Mouse (Mus musculus) frontal cortex, postnatal 36 days (tissue): ENCODE measurements around the gene Fbxo48.

ENCODE experiments used
- DNase-seq, 2 experiments: peaks; one replicate each; pipeline ENCODE4 v3.0.0; 2022; ENCODE audit warnings: low spot score in 2 of 2

The Fbxo48 gene

DNA sequence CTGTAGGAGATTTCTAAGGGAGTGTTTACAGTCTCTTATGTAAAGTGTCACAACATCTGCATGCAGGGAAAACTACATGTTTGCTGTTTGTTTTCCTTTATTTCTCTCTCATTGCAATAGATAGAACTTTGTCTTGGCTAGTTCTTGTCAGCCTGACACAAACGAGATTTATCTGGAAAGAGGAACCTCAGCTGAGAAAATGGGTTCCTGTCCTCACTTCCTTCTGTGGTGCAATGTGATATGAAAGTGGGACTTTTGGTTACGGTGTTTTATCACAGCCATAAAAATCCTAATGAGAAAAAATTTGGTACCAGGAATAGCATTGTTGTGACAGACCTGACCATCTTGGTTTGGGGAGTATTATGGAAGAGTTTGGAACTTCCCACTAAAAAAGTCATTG is 18.5 kb downstream of the Fbxo48 start:
- DNase-seq = no peak

DNA sequence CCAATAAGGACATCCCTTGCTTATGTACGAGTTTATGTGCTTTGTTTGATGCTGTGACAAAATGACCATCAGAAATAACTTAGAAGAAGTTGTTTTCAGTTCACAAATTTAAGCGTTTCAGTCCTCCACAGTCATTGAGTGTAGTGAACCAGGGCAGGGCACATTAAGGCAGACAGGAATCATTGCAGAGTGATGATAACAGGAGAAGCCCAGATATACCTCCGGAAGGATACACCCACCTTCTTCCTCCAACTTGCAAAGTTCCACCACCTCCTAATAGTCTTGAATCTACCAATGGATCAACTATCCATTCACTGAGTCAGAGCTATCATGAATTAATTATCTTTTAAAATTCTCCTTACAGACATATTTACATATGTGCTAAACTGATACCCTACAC is 20.9 kb downstream of the Fbxo48 start:
- no peak for DNase-seq

DNA sequence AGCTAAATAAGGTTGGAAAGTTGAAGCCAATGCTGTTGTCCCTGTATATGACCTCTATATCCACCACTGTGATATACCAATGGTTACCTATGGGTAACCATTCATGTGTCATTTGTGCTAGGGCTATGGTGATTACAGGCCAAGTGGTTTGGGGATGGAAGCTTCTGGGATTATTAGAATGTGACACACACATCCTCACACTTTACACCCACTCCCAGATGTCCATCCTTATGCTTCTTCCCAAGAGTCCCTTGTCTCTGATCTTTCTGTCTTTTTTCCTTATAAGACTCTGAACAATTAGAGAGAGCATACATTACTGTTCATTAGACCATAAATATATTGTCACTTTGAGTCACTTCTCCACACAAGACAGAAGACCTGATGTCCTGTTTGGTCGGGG is 21.9 kb downstream of the Fbxo48 start:
- peak in 1 of 2 experiments; percentile 33 for DNase-seq

- no peak for DNase-seq
Measured at GRCm38 (mm10) chr11:16976937-16977336, 25.8 kb downstream of the Fbxo48 start.

DNA sequence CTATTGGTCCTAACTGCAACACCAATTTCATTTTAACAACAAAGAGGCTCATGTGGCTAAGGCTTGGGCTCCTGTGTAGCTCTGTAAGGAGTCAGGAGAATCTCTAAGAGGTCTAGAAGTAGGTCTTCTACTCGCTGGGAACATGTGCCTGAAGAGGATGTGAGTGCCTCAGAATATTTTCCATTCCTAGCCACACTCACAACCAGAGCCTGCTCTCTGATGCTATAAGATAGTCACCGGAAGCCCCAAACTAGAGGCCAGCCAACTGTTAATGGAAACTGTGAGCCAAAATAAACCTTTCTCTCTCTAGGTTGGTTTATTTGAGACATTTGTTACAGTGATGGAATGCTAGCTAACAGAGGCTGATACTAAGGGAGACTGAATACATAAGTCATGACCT is 26.4 kb downstream of the Fbxo48 start:
- no peak for DNase-seq

DNA sequence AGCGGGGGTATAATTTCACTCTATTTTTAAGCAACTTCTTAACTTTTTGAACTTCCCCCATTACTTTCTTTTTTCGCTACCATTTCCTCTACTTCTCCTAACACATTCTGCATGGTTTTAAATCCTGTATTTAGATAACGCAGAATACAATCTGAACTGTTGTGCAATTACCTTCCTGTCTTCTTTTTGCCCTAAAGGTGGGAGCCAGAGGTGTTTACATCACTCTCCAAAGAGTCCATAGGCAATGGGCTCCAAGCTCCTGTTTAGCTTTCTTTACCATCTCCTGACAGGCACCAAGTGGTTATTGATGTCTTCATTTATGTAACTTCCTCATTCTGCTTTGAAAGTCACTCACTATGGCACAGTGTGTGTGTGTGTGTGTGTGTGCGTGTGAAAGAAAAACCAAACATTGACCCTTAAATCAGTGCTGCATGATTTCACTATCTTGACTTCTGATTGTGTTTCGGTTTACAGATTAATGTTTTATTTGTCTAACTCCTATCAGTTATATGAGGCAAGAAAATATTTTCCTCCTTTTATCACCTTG is 27.1 kb downstream of the Fbxo48 start:
- no peak for DNase-seq

DNA sequence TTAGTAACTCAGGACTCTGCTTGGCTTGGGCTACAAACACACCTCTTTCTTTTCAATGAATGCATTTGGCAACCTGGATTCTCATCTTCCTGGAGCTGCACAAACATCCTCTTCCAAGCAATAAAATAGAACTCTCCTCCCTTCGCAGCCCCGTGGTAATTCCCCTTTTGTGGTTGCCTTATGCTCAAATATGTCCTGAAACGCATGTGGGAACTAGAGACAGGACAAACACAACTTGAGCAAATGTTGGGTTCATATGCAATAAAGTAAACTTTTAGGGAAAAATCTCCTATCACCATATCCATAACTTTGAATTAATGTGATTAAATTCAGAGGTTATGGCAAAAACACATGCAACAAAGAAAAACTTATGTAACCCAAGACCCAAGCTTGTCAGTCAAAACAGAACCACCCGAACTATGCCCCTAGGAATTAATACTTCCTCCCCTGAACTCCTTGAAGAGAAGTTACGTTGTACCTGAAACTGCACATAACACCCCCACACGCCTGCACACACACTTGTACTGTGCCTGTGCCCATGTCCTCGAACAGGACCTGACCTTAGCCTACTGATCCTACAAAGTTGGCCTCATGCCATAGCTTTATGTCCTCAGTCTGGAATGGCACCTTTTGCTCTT is 35.5 kb downstream of the Fbxo48 start:
- DNase-seq = no peak

- DNase-seq = no peak
Measured at GRCm38 (mm10) chr11:16987745-16988328, 36.7 kb downstream of the Fbxo48 start.

DNA sequence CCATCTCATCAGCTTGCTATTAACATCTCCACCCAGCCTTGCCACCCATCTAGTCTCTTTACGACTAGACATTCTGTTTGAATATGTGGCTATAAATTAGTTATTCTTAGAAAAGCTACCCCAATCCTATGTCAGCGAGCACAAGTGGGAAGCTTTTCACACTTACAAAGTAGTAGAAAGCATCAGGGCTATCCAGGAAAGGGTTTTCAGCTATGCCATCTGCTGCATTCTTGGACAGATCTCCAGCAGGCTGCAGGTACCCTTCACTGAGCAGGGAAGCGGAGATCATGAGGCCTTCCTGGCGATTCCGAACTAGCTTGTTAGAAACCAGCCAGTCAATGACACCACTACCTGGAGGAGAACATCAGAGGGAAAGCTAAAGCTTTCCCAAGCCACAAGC is 38.7 kb downstream of the Fbxo48 start:
- peak in 1 of 2 experiments; percentile 16 for DNase-seq

DNA sequence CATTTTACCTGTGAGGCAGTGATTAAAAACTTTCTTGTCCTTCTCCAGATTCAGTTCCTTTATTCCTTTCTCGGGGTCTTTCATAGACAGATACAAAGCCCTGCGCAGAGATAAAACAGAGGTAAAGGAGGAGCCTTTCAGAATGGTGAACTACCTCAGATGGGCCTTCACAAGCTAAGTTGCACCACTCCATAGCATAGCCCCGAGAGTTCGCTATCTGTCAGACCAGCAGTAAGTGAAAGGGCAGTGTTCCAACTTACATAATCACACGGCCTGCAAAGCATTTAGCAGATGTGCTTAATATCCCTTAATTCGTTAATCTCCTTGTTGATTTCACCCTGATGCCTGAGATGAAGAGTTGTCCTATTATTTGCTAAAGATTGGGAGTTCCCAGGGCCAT is 41.7 kb downstream of the Fbxo48 start:
- no peak for DNase-seq

GRCm38 (mm10) chr11:16996818-16997217 is 45.6 kb downstream of the Fbxo48 start:
- no peak for DNase-seq

- no peak for DNase-seq
Measured at GRCm38 (mm10) chr11:16997465-16997864, 46.3 kb downstream of the Fbxo48 start.

DNA sequence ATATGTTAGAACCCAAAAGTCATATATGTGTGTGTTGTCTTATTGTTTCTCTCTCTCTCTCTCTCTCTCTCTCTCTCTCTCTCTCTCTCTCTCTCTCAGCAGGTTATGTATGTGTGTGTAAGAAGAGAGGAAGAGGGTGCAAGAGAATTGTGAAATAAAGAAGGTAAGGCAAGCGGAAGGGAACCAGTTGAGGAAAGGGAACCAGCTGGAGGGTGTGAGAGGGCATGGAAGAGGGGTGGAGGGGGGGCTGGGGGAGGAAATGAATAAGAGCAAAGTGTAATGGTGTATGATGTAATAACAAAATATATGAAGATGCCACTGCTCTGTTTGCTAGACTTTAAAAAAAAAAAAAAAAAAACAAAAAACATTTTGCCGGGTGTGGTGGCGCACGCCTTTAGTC is 48.2 kb downstream of the Fbxo48 start:
- DNase-seq = no peak

DNA sequence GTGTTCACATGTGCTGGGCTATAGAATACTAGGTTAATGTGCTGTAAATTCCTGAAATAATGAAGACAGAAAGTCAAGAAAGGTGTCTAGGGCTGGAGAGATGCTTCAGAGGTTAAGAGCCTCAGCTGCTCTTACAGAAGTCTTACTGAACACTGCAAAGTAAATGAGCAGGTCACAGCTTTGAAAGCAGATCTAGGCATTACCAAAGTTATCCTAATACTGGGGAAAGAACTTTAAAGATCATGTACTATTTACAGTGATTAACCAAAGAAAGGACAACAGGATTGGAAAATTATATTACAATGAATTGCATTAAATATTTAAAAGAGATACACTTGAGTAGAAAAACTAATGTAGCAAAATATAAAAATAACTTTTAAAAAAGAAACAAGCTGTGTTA is 48.8 kb downstream of the Fbxo48 start:
- no peak for DNase-seq

GRCm38 (mm10) chr11:17000353-17001334 is 49.5 kb downstream of the Fbxo48 start:
- DNase-seq = no peak

DNA sequence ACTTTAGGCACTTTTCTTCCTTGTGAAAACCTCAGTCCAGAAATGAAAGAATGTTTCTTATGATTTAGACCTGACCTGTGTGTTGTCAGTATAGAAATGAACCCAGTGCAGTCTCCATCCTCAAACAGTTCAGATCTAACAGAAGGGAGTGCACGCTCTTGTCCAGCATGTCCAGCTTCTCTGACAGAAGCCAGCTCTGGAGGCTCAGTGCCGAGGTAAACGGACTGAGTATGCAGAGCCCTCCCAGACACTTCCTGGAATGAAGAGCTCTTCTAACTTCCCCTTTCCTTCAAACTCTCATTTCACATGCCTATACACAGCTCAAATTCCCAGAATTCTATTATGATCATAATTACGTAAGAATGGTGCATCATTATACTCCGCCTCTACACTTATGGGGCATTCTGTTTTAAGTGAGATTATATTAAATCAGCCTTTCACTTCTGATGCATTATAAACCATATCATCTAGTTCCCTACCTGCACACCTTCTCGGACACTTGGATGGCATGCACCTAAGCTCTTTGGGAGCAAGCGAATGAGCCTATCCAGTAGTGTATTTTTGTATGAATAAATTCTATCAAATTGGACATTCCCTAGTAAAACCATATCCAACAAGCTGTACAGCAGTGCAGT is 51.7 kb downstream of the Fbxo48 start:
- DNase-seq = no peak

DNA sequence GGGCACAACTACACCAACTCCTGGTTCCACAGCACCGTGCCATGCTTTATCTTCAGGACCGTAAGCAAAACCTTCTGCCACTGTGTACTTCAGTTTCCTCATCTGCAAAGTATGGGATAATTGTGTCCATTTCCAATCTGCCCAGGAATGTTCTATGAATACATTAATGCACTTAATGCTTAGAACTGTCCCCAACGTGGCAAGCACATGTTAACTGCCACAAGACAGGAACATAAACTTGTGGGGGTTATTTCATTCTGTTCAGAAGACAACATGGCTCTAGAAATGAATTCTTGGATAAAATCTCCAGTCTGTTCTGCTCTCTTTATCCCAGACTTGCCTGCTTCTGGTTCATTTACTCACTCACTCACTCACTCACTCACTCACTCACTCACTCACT is 52.6 kb downstream of the Fbxo48 start:
- DNase-seq = no peak
